Mouse (Mus musculus): ENCODE data around the gene Cers6. TPM values are rescaled to one million over a fixed set of nuclear protein-coding genes. Genes with fewer than 3 reads are reported as not detected.

Gene Cers6
- polyA plus RNA-seq, 1 experiment: 0.04 TPM

DNA sequence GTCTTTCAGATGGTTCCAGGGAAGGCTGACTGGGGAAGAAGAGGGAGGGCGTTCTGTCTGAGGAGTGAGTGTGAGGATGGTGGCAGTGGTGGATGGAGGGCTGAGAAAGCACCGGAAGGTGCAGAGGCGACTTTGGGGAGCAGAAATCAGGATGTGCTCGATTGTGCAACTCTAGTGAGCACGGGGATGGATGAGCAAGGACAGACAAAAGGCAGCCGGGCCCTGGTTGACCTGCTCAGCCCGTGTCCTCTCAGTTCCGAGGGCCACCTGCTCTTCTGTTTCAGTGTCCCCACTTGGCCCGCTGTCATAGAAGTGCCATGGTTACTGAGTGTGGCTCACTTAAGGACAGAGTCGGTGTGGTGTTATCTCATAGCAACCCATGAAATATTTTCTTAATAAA lies 99.4 kb downstream of the Cers6 start:
- TF ChIP-seq GATA1 (IDR thresholded peaks at IDR 0.05; ENCODE audit: low read length) (no peak), TAL1 (IDR thresholded peaks at IDR 0.05; ENCODE audit: low read length) (no peak)
- peaks cover 2% of the 10 kb centered on the region; the same call in 1 of the 2 replicates for H3K4me1 ChIP-seq (ENCODE audit: control insufficient read depth)
- no peak overlapping the region for H3K4me3 ChIP-seq (replicated peaks)
- no peaks in the 10 kb centered on the region for H3K27me3 ChIP-seq (ENCODE audit: control insufficient read depth)
- no peaks in the 10 kb centered on the region for H3K9me3 ChIP-seq (ENCODE audit: control insufficient read depth, low read length)
- H3K36me3 ChIP-seq (ENCODE audit: control insufficient read depth): no peaks in the 10 kb centered on the region

DNA sequence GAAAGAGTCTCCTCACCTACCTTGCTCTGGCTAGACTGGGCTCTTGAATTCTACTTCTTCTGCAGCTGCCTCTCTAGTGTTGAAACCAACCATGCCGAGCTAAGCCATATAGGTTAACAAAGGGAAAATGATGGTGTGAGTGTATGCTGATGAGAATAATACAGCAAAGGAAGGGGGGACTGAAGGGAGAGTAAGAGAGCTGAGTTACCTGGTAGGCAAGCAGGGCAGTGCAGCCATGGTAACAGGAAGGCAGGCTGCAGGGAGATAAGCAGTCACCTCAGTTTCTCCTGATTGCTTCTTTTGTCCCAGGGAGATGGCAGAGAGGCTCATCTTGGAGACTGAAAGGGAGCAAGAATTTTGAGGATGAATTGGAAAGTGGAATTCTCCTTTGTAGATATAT lies 105.1 kb downstream of the Cers6 start:
- no peaks in the 10 kb centered on the region; the same call in 1 of the 2 replicates for H3K36me3 ChIP-seq (ENCODE audit: control insufficient read depth)

DNA sequence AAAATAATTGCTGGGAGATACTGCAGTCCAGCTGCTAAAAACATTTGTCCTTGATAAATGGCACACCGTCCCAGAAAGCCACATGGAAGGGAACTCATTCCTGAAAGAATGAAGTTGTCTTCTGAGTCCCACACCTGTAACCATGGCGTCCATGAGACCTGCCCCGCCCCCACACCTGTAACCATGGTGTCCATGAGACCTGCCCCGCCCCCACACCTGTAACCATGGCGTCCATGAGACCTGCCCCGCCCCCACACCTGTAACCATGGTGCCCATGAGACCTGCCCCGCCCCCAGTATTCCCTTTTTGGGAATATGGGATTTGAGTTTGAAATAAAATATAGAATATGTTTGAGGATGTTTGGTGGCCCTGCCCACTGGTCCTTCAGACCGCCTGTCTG lies 106.8 kb downstream of the Cers6 start:
- TF ChIP-seq GATA1 (IDR thresholded peaks at IDR 0.05; ENCODE audit: low read length) (no peak), TAL1 (IDR thresholded peaks at IDR 0.05; ENCODE audit: low read length) (no peak)
- H3K9me3 ChIP-seq (ENCODE audit: control insufficient read depth, low read length): peaks cover 4% of the 10 kb centered on the region
- H3K4me3 ChIP-seq (replicated peaks): no peak overlapping the region
- H3K4me1 ChIP-seq (ENCODE audit: control insufficient read depth): peaks cover 2% of the 10 kb centered on the region; the same call in 1 of the 2 replicates
- H3K27me3 ChIP-seq (ENCODE audit: control insufficient read depth): no peaks in the 10 kb centered on the region
- H3K36me3 ChIP-seq (ENCODE audit: control insufficient read depth): no peaks in the 10 kb centered on the region; the same call in 1 of the 2 replicates

More for the DNA sequence above, 105.1 kb downstream of the Cers6 start:
- H3K4me3 ChIP-seq (replicated peaks): no peak overlapping the region
- no peaks in the 10 kb centered on the region for H3K27me3 ChIP-seq (ENCODE audit: control insufficient read depth)
- TF ChIP-seq GATA1 (IDR thresholded peaks at IDR 0.05; ENCODE audit: low read length): no peak
- TF ChIP-seq TAL1 (IDR thresholded peaks at IDR 0.05; ENCODE audit: low read length): no peak
- H3K9me3 ChIP-seq (ENCODE audit: control insufficient read depth, low read length): peaks cover 4% of the 10 kb centered on the region
- H3K4me1 ChIP-seq (ENCODE audit: control insufficient read depth): peaks cover 2% of the 10 kb centered on the region; the same call in 1 of the 2 replicates

GRCm38 (mm10) chr2:68971840-68972239 lies 110.6 kb downstream of the Cers6 start:
- Histone ChIP-seq H3K4me1 (ENCODE audit: control insufficient read depth) (peaks cover 4% of the 10 kb centered on the region; the same call in 1 of the 2 replicates), H3K36me3 (ENCODE audit: control insufficient read depth) (no peaks in the 10 kb centered on the region; the same call in 1 of the 2 replicates), H3K4me3 (replicated peaks) (no peak overlapping the region), H3K27me3 (ENCODE audit: control insufficient read depth) (no peaks in the 10 kb centered on the region), H3K9me3 (ENCODE audit: control insufficient read depth, low read length) (peaks cover 4% of the 10 kb centered on the region)
- TF ChIP-seq GATA1 (IDR thresholded peaks at IDR 0.05; ENCODE audit: low read length) (no peak), TAL1 (IDR thresholded peaks at IDR 0.05; ENCODE audit: low read length) (no peak)

DNA sequence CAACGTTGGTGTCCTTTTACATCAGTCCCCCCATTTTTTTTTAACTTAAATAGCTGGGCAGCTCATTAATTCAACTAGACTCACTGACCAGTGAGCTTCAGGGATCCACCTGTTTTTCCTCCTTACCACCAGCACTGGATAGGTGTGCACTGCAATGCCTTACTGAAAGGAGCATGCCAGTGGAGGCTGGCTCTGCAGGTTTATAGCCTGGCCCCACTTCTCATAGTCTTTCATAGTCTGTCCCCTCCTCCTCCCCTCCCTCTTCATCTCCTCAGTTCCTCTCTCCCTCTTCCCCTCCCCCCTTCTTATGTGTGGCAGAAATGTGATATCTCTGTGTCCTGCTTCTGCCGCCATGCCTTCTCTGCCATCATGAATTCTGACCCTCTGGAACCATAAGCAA lies 112.5 kb downstream of the Cers6 start:
- no peak for TF ChIP-seq GATA1 (IDR thresholded peaks at IDR 0.05; ENCODE audit: low read length)
- no peak for TF ChIP-seq TAL1 (IDR thresholded peaks at IDR 0.05; ENCODE audit: low read length)
- H3K4me1 ChIP-seq (ENCODE audit: control insufficient read depth): peaks cover 6% of the 10 kb centered on the region
- no peaks in the 10 kb centered on the region for H3K27me3 ChIP-seq (ENCODE audit: control insufficient read depth)
- H3K4me3 ChIP-seq (replicated peaks): no peak overlapping the region
- H3K36me3 ChIP-seq (ENCODE audit: control insufficient read depth): no peaks in the 10 kb centered on the region; the same call in 1 of the 2 replicates
- H3K9me3 ChIP-seq (ENCODE audit: control insufficient read depth, low read length): peaks cover 4% of the 10 kb centered on the region

- TF ChIP-seq TAL1 (IDR thresholded peaks at IDR 0.05; ENCODE audit: low read length) (no peak), GATA1 (IDR thresholded peaks at IDR 0.05; ENCODE audit: low read length) (no peak)
- H3K27me3 ChIP-seq (ENCODE audit: control insufficient read depth): no peaks in the 10 kb centered on the region
- H3K9me3 ChIP-seq (ENCODE audit: control insufficient read depth, low read length): no peaks in the 10 kb centered on the region
- H3K4me3 ChIP-seq (replicated peaks): no peak overlapping the region
- peaks cover 8% of the 10 kb centered on the region for H3K4me1 ChIP-seq (ENCODE audit: control insufficient read depth)
- no peaks in the 10 kb centered on the region; the same call in 1 of the 2 replicates for H3K36me3 ChIP-seq (ENCODE audit: control insufficient read depth)
Observed at GRCm38 (mm10) chr2:68975286-68975685, 114.0 kb downstream of the Cers6 start.

GRCm38 (mm10) chr2:68975780-68976179 lies 114.5 kb downstream of the Cers6 start:
- Histone ChIP-seq H3K36me3 (ENCODE audit: control insufficient read depth) (no peaks in the 10 kb centered on the region), H3K4me1 (ENCODE audit: control insufficient read depth) (peaks cover 8% of the 10 kb centered on the region)

DNA sequence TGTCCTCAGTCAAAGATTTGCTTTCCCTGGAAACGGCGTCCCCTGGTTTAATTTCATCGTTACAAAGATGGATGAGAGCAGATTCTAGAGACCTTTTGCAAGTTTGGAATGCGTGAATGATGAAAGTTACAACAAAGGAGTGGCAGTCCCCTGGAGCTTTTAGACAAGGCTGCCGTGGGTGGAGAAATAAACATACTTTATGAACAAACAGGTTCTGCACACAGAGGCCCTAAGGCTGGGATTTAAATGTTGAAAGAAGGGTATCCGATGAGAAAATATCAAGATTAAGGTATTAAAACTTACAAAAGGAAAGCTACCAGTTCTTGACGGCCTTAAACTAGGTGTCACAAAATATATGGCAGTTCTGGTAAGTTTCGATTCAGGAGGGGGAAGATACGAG lies 117.0 kb downstream of the Cers6 start:
- H3K4me3 ChIP-seq (replicated peaks): no peak overlapping the region
- TF ChIP-seq TAL1 (IDR thresholded peaks at IDR 0.05; ENCODE audit: low read length) (no peak), GATA1 (IDR thresholded peaks at IDR 0.05; ENCODE audit: low read length) (no peak)
- no peaks in the 10 kb centered on the region for H3K36me3 ChIP-seq (ENCODE audit: control insufficient read depth)
- peaks cover 8% of the 10 kb centered on the region for H3K4me1 ChIP-seq (ENCODE audit: control insufficient read depth)
- H3K27me3 ChIP-seq (ENCODE audit: control insufficient read depth): no peaks in the 10 kb centered on the region
- no peaks in the 10 kb centered on the region for H3K9me3 ChIP-seq (ENCODE audit: control insufficient read depth, low read length)

More at GRCm38 (mm10) chr2:68975780-68976179, 114.5 kb downstream of the Cers6 start:
- Histone ChIP-seq H3K4me3 (replicated peaks) (no peak overlapping the region), H3K27me3 (ENCODE audit: control insufficient read depth) (no peaks in the 10 kb centered on the region), H3K9me3 (ENCODE audit: control insufficient read depth, low read length) (no peaks in the 10 kb centered on the region)
- TF ChIP-seq TAL1 (IDR thresholded peaks at IDR 0.05; ENCODE audit: low read length) (no peak), GATA1 (IDR thresholded peaks at IDR 0.05; ENCODE audit: low read length) (no peak)

GRCm38 (mm10) chr2:68978660-68979604 lies 117.7 kb downstream of the Cers6 start:
- TF ChIP-seq TAL1 (IDR thresholded peaks at IDR 0.05; ENCODE audit: low read length) (no peak), GATA1 (IDR thresholded peaks at IDR 0.05; ENCODE audit: low read length) (no peak)

More at GRCm38 (mm10) chr2:68978660-68979604, 117.7 kb downstream of the Cers6 start:
- H3K27me3 ChIP-seq (ENCODE audit: control insufficient read depth): no peaks in the 10 kb centered on the region
- H3K36me3 ChIP-seq (ENCODE audit: control insufficient read depth): no peaks in the 10 kb centered on the region
- H3K4me1 ChIP-seq (ENCODE audit: control insufficient read depth): peaks cover 8% of the 10 kb centered on the region
- no peak overlapping the region for H3K4me3 ChIP-seq (replicated peaks)
- H3K9me3 ChIP-seq (ENCODE audit: control insufficient read depth, low read length): no peaks in the 10 kb centered on the region
